Mouse (Mus musculus) neural tube, embryonic 11.5 days (tissue): Measurements from ENCODE around the gene Gm48552. TPM values are rescaled to one million over a fixed set of nuclear protein-coding genes. Genes with fewer than 3 reads are reported as not detected.
A peak's percentile ranks its signal among the peaks of the same experiment; 100 is the strongest.

Experiments
- ATAC-seq: fragments of 200-750 bp; cut with Nextera tagmentation; 2 replicates; pipeline ENCODE4 v1.8.0; 2017; ENCODE audit warnings: moderate number of reproducible peaks, mild to moderate bottlenecking, moderate TSS enrichment, moderate library complexity; ENCODE audit not compliant: insufficient read depth, low FRiP score, low TSS enrichment
- DNase-seq: peaks from one replicate; pipeline ENCODE4 v3.0.0-alpha.2; 2015; ENCODE audit warnings: low spot score
- H3K27ac ChIP-seq: fragments of 300-500 bp; sonication (generic); 2 replicates; pipeline ENCODE4 v1.5.1; 2014; ENCODE audit warnings: low read depth, mild to moderate bottlenecking, low read length
- H3K27me3 ChIP-seq: fragments of 300-500 bp; sonication (generic); 2 replicates; pipeline ENCODE4 v1.6.1; 2014; ENCODE audit warnings: mild to moderate bottlenecking, low read length, mixed read lengths; ENCODE audit not compliant: control insufficient read depth, insufficient read depth
- H3K36me3 ChIP-seq: fragments of 300-500 bp; sonication (generic); 2 replicates; pipeline ENCODE4 v1.6.1; 2014; ENCODE audit warnings: mild to moderate bottlenecking, low read length, moderate library complexity, mixed read lengths; ENCODE audit not compliant: control insufficient read depth, insufficient read depth
- H3K4me1 ChIP-seq: fragments of 300-500 bp; sonication (generic); 2 replicates; pipeline ENCODE4 v1.6.1; 2014; ENCODE audit warnings: low read length, mixed read lengths; ENCODE audit not compliant: control insufficient read depth, insufficient read depth
- H3K4me2 ChIP-seq: fragments of 300-500 bp; sonication (generic); 2 replicates; pipeline ENCODE4 v1.6.1; 2014; ENCODE audit warnings: low read depth, mild to moderate bottlenecking, moderate library complexity
- H3K4me3 ChIP-seq: fragments of 300-500 bp; sonication (generic); 2 replicates; pipeline ENCODE4 v1.5.1; 2014; ENCODE audit warnings: low read depth, low read length
- H3K9ac ChIP-seq: fragments of 300-500 bp; sonication (generic); 2 replicates; pipeline ENCODE4 v1.6.1; 2014; ENCODE audit warnings: mild to moderate bottlenecking, low read length
- H3K9me3 ChIP-seq: fragments of 300-500 bp; sonication (generic); 2 replicates; pipeline ENCODE4 v1.6.1; 2016; ENCODE audit warnings: low read length; ENCODE audit not compliant: control insufficient read depth
- whole genome bisulfite sequencing: fragments of 180-500 bp; shearing (Covaris S2); extraction: QIAGEN DNeasy Blood & Tissue Kit; methylation state at CpG from one replicate; pipeline ENCODE4 v1.1.7; 2014; 5-methylcytosine and 5-hydroxymethylcytosine counted together
- polyA plus RNA-seq: library from polyadenylated mRNA; unstranded; fragments of >200 nt; fragmentation: Nextera tagmentation; extraction: Ambion mirVana; gene quantifications from 2 replicates; pipeline ENCODE4 v1.2.1, GENCODE M21; 2014

Gene Gm48552
- polyA plus RNA-seq, 1 experiment from 2014 or later: 1.3 TPM

DNA sequence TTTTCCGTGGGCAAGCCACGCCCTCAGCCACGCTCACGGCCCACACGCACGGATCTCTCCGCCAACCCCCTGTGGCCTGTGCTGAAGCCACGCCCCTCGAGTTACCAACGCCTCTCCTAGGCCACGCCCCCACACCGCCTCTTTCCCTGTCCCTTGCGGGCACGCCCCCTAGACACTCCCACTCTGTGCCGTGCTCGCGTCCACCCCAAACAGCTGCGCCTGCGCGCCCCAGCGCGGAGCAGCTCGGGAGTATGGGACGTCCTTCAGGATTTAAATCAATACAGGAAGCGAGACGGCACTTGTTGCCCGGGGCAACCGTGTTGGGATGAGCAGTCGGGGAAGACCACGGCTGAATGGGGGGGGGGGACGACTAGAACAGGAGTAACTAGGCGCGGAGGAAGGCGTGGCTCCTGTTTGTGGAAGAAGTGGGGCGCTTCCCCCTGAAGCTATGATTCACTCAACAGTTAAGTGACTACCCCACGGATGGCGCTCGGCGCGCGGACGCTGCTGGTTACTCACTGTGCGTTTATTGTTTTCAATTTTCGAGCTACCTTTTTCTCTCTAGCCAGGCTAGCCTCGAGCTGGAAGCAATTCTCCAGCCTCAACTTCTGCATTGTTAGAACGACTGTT, 10.1 kb upstream of the Gm48552 start:
- Histone ChIP-seq H3K27ac (peak overlapping the region; percentile 67; the same call in 1 of the 2 replicates), H3K4me1 (peaks cover 12% of the 10 kb centered on the region), H3K9ac (peak overlapping the region; percentile 89), H3K4me3 (peak overlapping the region; percentile 85), H3K4me2 (peak overlapping the region; percentile 88), H3K36me3 (peaks cover 2% of the 10 kb centered on the region), H3K9me3 (no peaks in the 10 kb centered on the region), H3K27me3 (no peaks in the 10 kb centered on the region)
- DNase-seq (peak; percentile 100), ATAC-seq (peak; percentile 95)
- 1% methylated on average over 43 of the region's 46 CpGs for WGBS

DNA sequence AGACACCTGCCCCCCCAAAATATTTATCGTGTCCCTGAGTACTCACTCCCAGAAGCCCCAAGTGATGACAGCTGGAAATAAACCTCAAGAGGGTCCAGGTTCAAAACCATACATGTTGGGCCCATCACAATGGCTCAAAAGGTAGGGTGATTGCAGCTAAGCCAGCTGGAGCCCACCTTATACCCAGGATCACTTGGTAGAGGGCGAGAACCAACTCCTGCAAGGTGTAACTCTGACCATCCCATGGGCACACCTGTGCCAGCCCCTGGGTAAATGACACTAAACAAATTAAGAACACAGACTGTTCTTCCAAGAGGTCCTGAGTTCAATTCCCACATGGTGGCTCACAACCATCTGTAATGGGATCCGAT, 9.6 kb upstream of the Gm48552 start:
- DNase-seq: no peak
- 63% methylated on average over 3 of the region's 3 CpGs for WGBS
- H3K4me3 ChIP-seq: peak overlapping the region; percentile 85
- peak overlapping the region; percentile 62 for H3K9ac ChIP-seq
- peaks cover 12% of the 10 kb centered on the region for H3K4me1 ChIP-seq
- no peaks in the 10 kb centered on the region for H3K27me3 ChIP-seq
- peak overlapping the region; percentile 59 for H3K4me2 ChIP-seq
- no peaks in the 10 kb centered on the region for H3K9me3 ChIP-seq
- 0 out of 2 replicates have a peak, but pooled peaks cover 2% of the 10 kb centered on the region for H3K36me3 ChIP-seq
- ATAC-seq: 0 out of 2 replicates have a peak, but pooled peaks have one; percentile 4
- peak overlapping the region; percentile 67; the same call in 1 of the 2 replicates for H3K27ac ChIP-seq

DNA sequence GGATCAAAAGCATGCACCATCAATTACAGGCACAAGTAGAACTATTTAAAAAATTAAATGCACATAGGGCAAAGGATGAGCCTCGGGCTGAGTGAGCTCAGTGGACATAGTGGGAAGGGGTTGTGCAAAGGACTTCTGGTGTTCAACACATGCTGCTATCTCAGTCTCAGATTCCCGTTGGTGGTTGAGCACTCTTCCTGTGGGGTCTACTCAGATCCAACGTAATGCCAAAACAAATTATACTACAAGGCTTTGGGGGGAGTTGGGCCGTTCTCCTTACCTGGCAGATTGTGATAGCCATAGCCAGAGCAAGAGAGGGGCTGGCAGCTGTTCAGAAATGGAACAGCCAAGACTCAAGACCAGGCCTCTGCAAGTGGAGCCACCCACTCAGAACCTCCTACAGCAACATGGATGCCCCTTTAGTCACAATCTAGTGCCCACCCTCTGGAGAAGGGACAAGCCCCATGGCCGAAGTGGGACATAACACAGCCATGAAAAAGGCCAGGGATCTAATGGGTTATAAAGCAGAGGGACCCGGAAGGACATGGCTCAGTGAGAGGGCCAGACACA, 8.9 kb upstream of the Gm48552 start:
- no peak overlapping the region for H3K4me2 ChIP-seq
- ATAC-seq: no peak
- H3K36me3 ChIP-seq: 0 out of 2 replicates have a peak, but pooled peaks cover 2% of the 10 kb centered on the region
- 94% methylated on average over 6 of the region's 6 CpGs for WGBS
- H3K9me3 ChIP-seq: no peaks in the 10 kb centered on the region
- H3K9ac ChIP-seq: no peak overlapping the region
- peaks cover 13% of the 10 kb centered on the region for H3K4me1 ChIP-seq
- no peaks in the 10 kb centered on the region for H3K27me3 ChIP-seq
- DNase-seq: no peak
- no peak overlapping the region for H3K4me3 ChIP-seq
- H3K27ac ChIP-seq: no peak overlapping the region

DNA sequence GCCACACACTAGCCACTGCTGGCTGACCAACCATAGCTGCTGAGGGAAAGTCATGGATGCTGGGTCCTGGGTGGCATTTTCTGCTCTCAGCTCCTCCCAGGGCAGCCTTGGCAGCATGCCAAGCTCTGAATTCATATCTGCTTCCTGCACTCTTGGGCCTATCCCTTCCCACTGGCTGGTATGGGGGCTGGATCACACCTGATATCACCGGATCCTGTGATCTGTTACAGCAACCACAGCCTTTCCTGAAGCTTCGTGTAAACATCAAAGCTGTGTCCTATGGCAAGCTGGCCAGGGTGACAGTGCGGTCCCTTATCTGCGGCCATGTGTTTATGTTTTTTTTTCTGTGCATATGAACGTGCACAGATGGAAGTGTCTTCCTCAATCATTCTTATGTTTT, 6.8 kb upstream of the Gm48552 start:
- Histone ChIP-seq H3K4me3 (no peak overlapping the region), H3K4me2 (no peak overlapping the region), H3K36me3 (peaks cover 8% of the 10 kb centered on the region), H3K9me3 (no peaks in the 10 kb centered on the region), H3K9ac (no peak overlapping the region), H3K27ac (no peak overlapping the region), H3K4me1 (peaks cover 15% of the 10 kb centered on the region), H3K27me3 (no peaks in the 10 kb centered on the region)
- 91% methylated on average over 5 of the region's 5 CpGs for WGBS
- no peak for ATAC-seq
- DNase-seq: no peak

DNA sequence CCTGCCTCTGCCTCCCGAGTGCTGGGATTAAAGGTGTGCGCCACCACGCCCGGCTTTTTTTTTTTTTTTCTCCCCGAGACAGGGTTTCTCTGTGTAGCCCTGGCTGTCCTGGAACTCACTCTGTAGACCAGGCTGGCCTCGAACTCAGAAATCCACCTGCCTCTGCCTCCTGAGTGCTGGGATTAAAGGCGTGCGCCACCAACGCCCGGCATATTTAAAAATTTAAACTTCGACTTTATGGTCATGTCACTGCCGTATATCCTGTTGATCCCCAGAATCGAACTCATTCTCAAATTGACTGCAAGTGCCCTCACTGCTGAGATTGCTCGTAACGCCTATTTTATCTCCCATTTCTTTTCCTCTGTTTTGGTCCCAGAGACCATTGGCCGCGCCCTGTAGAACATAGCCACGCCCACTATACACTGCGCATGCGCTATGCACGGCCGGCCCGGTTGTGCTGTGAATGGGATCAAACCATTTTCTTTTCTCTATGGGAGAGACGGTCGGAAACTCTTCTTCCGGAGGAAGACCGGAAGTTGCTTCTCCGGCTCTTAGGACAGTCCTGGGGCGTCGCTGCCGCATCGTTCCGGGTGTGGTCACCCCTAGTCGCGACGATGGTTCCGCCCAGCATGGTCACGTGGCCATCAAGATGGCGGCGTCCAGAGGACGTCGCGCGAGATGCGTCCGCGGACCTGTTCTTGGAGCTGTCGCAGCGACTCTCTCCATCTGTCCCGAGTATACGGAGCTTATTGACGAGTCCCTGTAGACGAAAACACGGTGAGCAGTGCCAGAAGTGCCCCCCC, 4.8 kb upstream of the Gm48552 start, which contains the start of the genes Dohh and Gm48551:
Gene Dohh, plus strand, starts transcription at position 627 of the 803 bp plus-strand sequence.
Gene Gm48551, plus strand, starts transcription at position 665 of the 803 bp plus-strand sequence.
- peak within 1 kb of the TSS; percentile 88 for H3K4me3 ChIP-seq
- peak within 1 kb of the TSS; percentile 78 for H3K9ac ChIP-seq
- 6% methylated on average over 53 of the region's 54 CpGs for WGBS
- DNase-seq: peak; percentile 95
- no peaks in the 10 kb centered on the region for H3K9me3 ChIP-seq
- H3K4me1 ChIP-seq: peaks cover 9% of the 10 kb centered on the region
- ATAC-seq: peak; percentile 91
- H3K27me3 ChIP-seq: no peaks in the 10 kb centered on the region
- peak within 1 kb of the TSS; percentile 90 for H3K4me2 ChIP-seq
- peak within 1 kb of the TSS; percentile 47 for H3K27ac ChIP-seq
- H3K36me3 ChIP-seq: peaks cover 18% of the 10 kb centered on the region

DNA sequence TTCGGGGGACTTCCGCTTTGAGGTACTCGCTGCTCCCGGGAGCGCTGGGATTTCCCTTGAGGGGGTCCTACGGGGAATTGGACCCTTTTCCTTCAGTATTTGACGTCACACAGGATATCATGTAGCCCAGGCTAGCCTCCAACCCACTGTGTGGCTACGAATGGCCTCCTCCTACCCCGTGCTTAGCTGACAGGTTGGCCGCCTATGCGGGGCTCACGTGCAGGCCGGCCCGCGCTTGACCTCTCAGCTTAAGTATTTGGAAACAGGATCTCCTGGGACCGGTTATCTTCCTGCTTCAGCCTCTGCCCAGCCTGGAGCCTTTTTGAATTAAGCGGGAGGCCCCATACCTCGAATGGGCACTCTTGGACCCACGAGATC, 4.2 kb upstream of the Gm48552 start:
- Histone ChIP-seq H3K9me3 (no peaks in the 10 kb centered on the region), H3K27me3 (no peaks in the 10 kb centered on the region), H3K4me3 (peak overlapping the region; percentile 88), H3K36me3 (peaks cover 18% of the 10 kb centered on the region), H3K27ac (peak overlapping the region; percentile 47), H3K4me1 (peaks cover 14% of the 10 kb centered on the region), H3K9ac (peak overlapping the region; percentile 78), H3K4me2 (peak overlapping the region; percentile 90)
- WGBS: under 1% methylated on average over 19 of the region's 19 CpGs
- no peak for DNase-seq
- ATAC-seq: peak; percentile 25; the same call in 1 of the 2 replicates

DNA sequence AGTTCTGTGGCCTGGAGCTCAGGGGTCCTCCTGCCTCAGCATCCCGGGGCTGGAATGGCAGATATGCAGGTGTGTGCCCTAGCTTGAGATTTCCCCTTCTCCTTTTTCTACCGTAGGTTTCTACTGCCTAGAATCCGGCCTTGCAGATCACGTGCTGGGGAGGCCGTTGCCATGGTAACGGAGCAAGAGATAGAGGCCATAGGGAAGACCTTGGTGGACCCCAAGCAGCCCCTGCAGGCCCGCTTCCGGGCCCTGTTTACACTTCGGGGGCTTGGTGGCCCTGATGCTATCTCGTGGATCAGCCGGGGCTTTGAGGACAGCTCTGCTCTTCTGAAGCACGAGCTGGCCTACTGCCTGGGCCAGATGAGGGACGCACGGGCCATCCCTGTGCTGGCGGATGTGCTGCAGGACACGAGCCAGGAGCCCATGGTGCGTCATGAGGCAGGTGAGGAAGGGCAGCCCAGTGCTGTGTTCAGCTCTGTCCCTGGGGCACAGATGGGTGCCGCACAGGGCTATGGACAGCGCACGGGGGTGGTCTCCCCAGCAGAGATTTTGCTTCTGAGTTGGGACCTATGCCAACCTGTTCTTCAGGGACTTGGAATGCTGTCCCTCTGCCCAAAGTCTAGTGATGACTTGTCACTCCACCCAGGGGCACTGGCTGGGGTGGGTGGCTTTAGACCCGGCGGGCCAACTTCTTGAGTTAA, 3.0 kb upstream of the Gm48552 start:
- peaks cover 18% of the 10 kb centered on the region for H3K36me3 ChIP-seq
- WGBS: 86% methylated on average over 22 of the region's 22 CpGs
- no peak overlapping the region for H3K4me3 ChIP-seq
- no peak overlapping the region for H3K27ac ChIP-seq
- no peaks in the 10 kb centered on the region for H3K9me3 ChIP-seq
- no peak overlapping the region for H3K9ac ChIP-seq
- H3K4me1 ChIP-seq: peaks cover 14% of the 10 kb centered on the region
- no peak overlapping the region for H3K4me2 ChIP-seq
- H3K27me3 ChIP-seq: no peaks in the 10 kb centered on the region
- ATAC-seq (no peak), DNase-seq (no peak)

DNA sequence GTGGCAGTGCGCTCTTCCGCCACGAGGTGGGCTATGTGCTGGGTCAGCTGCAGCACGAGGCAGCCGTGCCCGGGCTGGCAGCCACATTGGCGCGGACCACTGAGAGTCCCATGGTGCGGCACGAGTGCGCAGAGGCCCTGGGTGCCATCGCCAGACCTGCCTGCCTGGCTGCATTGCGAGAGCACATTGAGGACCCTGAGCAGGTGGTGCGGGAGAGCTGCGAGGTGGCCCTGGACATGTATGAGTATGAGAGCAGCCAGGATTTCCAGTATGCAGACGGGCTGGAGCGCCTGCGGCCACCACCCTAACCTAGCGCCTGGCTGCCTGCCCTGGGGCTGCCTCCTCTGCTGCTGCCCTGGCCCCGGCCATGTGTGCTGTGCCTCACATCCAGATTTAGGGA, 1.1 kb upstream of the Gm48552 start:
- DNase-seq (no peak), ATAC-seq (no peak)
- peaks cover 18% of the 10 kb centered on the region for H3K36me3 ChIP-seq
- H3K9me3 ChIP-seq: no peaks in the 10 kb centered on the region
- no peak overlapping the region for H3K9ac ChIP-seq
- H3K27ac ChIP-seq: no peak overlapping the region
- no peak overlapping the region for H3K4me2 ChIP-seq
- 93% methylated on average over 20 of the region's 20 CpGs for WGBS
- H3K27me3 ChIP-seq: no peaks in the 10 kb centered on the region
- no peak overlapping the region for H3K4me3 ChIP-seq
- peaks cover 14% of the 10 kb centered on the region for H3K4me1 ChIP-seq
